Mouse (Mus musculus) adrenal gland, adult (tissue): Measurements from ENCODE around the gene Ikzf1.

Experiments used
- DNase-seq, 2 experiments: peaks; one replicate each; pipeline ENCODE4 v3.0.0; 2022 to 2023; ENCODE audit warnings: low spot score in 1 of 2; ENCODE audit not compliant: inconsistent age in 2 of 2

The Ikzf1 gene

GRCm38 (mm10) chr11:11765414-11765813, 80.6 kb downstream of the Ikzf1 start:
- DNase-seq = no peak

- no peak for DNase-seq
These were observed 81.3 kb downstream of the Ikzf1 start for GRCm38 (mm10) chr11:11766105-11766504.

- DNase-seq = no peak
These were observed 81.9 kb downstream of the Ikzf1 start for GRCm38 (mm10) chr11:11766736-11767135.

- DNase-seq = no peak
These were observed 83.3 kb downstream of the Ikzf1 start for GRCm38 (mm10) chr11:11768057-11768456.

GRCm38 (mm10) chr11:11769281-11769680, 84.5 kb downstream of the Ikzf1 start:
- DNase-seq = no peak

- no peak for DNase-seq
These were observed 85.9 kb downstream of the Ikzf1 start for GRCm38 (mm10) chr11:11770691-11771090.

- no peak for DNase-seq
These were observed 87.4 kb downstream of the Ikzf1 start for GRCm38 (mm10) chr11:11772196-11772595.

GRCm38 (mm10) chr11:11774384-11774783, 89.6 kb downstream of the Ikzf1 start:
- no peak for DNase-seq

- no peak for DNase-seq
These were observed 90.1 kb downstream of the Ikzf1 start for GRCm38 (mm10) chr11:11774893-11775292.

- DNase-seq = no peak
These were observed 91.4 kb downstream of the Ikzf1 start for GRCm38 (mm10) chr11:11776071-11776821.

- no peak for DNase-seq
These were observed 92.0 kb downstream of the Ikzf1 start for GRCm38 (mm10) chr11:11776822-11777174.

GRCm38 (mm10) chr11:11777246-11777645, 92.4 kb downstream of the Ikzf1 start:
- DNase-seq = no peak

- no peak for DNase-seq
These were observed 93.0 kb downstream of the Ikzf1 start for GRCm38 (mm10) chr11:11777796-11778195.

- no peak for DNase-seq
These were observed 93.5 kb downstream of the Ikzf1 start for GRCm38 (mm10) chr11:11778345-11778744.

GRCm38 (mm10) chr11:11781728-11782127, 96.9 kb downstream of the Ikzf1 start:
- no peak for DNase-seq

GRCm38 (mm10) chr11:11785457-11785856, 100.7 kb downstream of the Ikzf1 start:
- DNase-seq = no peak

- DNase-seq = peak; percentile 74 to 94
These were observed 103.7 kb downstream of the Ikzf1 start for GRCm38 (mm10) chr11:11788521-11788974.

GRCm38 (mm10) chr11:11794626-11795025, 109.8 kb downstream of the Ikzf1 start:
- no peak for DNase-seq

GRCm38 (mm10) chr11:11798690-11799089, 113.9 kb downstream of the Ikzf1 start:
- no peak for DNase-seq

- DNase-seq = no peak
These were observed 115.5 kb downstream of the Ikzf1 start for GRCm38 (mm10) chr11:11800304-11800703.

- no peak for DNase-seq
These were observed 116.3 kb downstream of the Ikzf1 start for GRCm38 (mm10) chr11:11801067-11801466.

GRCm38 (mm10) chr11:11804421-11804820, 119.6 kb downstream of the Ikzf1 start:
- DNase-seq = no peak

- peak in 1 of 2 experiments; percentile 72 for DNase-seq
These were observed 121.1 kb downstream of the Ikzf1 start for GRCm38 (mm10) chr11:11805951-11806350.
